Mouse (Mus musculus) liver, embryonic 14.5 days (tissue): ENCODE measurements around the gene Dhx58.

Experiments used
- CTCF ChIP-seq: IDR thresholded peaks from 2 replicates; pipeline ENCODE4 v1.5.1; 2016; ENCODE audit warnings: antibody characterized with exemption, low read depth, control low read depth
- EP300 ChIP-seq: IDR thresholded peaks from 2 replicates; pipeline ENCODE4 v1.6.1; 2016; ENCODE audit warnings: antibody characterized with exemption, low read depth

- TF ChIP-seq CTCF (no peak), EP300 (no peak)
Observed at GRCm38 (mm10) chr11:100703366-100703765, 705 bp downstream of the Dhx58 start.
